Comparison of ENCODE assay signal across 18 mouse cellular contexts in the genomic region with DNA sequence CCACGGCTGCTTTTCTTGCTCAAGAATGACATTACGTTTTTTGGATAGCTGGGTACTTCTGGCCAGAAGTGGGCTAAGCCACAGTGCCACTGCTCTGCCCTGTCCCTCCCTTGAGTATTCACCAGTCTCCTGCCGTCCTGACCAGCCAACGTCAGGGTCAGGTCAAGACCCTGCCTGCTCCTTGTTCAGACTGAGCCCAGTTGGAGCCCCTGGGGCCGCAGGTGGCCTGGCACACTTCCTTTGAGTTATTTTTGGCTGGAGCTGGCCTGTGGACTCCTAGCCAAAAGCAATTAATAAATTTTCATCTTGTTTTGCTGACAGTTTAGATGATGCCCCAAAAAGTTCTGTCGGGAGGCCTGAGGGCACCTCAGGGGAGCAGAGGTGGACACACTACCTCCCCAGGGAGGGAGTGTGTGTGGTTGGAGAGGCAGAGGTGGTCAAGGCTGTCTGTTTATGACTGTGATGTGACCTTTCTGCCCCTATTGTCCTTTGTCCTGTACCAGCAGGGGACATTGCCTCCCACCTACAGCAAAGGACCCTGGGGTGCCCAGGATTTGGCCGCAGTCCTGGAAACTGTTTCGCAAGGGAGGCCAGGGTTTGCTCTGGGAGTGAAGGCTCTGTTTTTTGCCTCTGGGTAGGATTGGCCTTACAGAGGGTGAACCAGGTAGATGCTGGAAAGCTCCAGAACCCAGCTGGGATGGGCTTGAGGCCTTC. TPM values are rescaled to one million over a fixed set of nuclear protein-coding genes. Genes with fewer than 3 reads are reported as not detected.
A peak's percentile ranks its signal among the peaks of the same experiment; 100 is the strongest.
DNase-seq lines count a peak whose midpoint lies in the region; ATAC-seq and TF ChIP-seq lines count a peak whose summit lies in the region.
"Had no signal": no experiment of that assay in that cellular context is flagged by ENCODE, and none has a peak within 500 bp of the region (broad histone marks: within the 10 kb centered on the region; RNA-seq: fewer than 3 reads in every experiment).

No protein-coding gene starts in this region.

- TF ChIP-seq EP300 in liver, embryonic 14.5 days (IDR thresholded peaks at IDR 0.05; ENCODE audit: low read depth), result no peak

- H3K4me1 ChIP-seq in kidney, embryonic 15.5 days, result peaks cover 6% of the 10 kb centered on the region; the same call in 1 of the 2 replicates
- H3K4me1 ChIP-seq in liver, embryonic 14.5 days (replicated peaks; ENCODE audit: control insufficient read depth in 2 of 2, insufficient read depth in 2 of 2, low read length in 1 of 2), result peaks cover 0 to 7% of the 10 kb centered on the region in 2 experiments; a peak in 1 of 4 replicates
- H3K4me1 ChIP-seq: forebrain, embryonic 13.5 days had no signal

- H3K4me2 ChIP-seq in kidney, embryonic 15.5 days, result no peak overlapping the region
- no peak overlapping the region for H3K4me2 ChIP-seq in liver, embryonic 14.5 days (ENCODE audit: low read depth)
- H3K4me2 ChIP-seq: forebrain, embryonic 13.5 days; lung, embryonic 14.5 days had no signal

- in situ Hi-C loops in Patski (cut with MboI; ENCODE audit: low pct_unique_long_range_greater_than_20kb), result loop anchor here (5.0 to 25.0 kb wide), 3 partner anchors 190 to 397 kb away; a partner anchor contains a TSS

- ATAC-seq in kidney, embryonic 15.5 days (replicated peaks; ENCODE audit: low FRiP score), result no peak
- peak; percentile 9 for ATAC-seq in Patski
- peak; percentile 70 for ATAC-seq in liver, embryonic 14.5 days (ENCODE audit: insufficient read depth)
- ATAC-seq: forebrain, embryonic 13.5 days had no signal

- CTCF ChIA-PET in Patski (lab: Charles Lee), result interaction anchor here (1.0 to 3.7 kb wide), 7 partner anchors 24 to 395 kb away, joined by 3 to 21 read pairs (median 8); no protein-coding TSS in a partner anchor

- POLR2A ChIA-PET in Patski (lab: Charles Lee), result no interaction called here

- 67% methylated on average over 8 of the region's 8 CpGs for WGBS in kidney, embryonic 15.5 days
- 48% methylated on average over 8 of the region's 8 CpGs for WGBS in liver, embryonic 14.5 days (ENCODE audit: insufficient replicate concordance)

- H3K9ac ChIP-seq in kidney, embryonic 15.5 days, result no peak overlapping the region
- no peak overlapping the region for H3K9ac ChIP-seq in liver, embryonic 14.5 days (replicated peaks)
- H3K9ac ChIP-seq: forebrain, embryonic 13.5 days; lung, embryonic 14.5 days had no signal

- TF ChIP-seq CTCF in Patski (IDR thresholded peaks at IDR 0.05), result no peak
- no peak for TF ChIP-seq CTCF in liver, embryonic 14.5 days (IDR thresholded peaks at IDR 0.05; ENCODE audit: low read depth)

- DNase-seq in kidney, adult 11 months, result peak; percentile 89
- DNase-seq in Patski (ENCODE audit: low read depth, low spot score), result peak; percentile 64
- peak; percentile 80 for DNase-seq in kidney, postnatal 14 days
- DNase-seq in liver, embryonic 14.5 days (ENCODE audit: low read depth in 3 of 3, low spot score in 3 of 3), result peak in 1 of 3 experiments; percentile 25
- no peak for DNase-seq in layer of hippocampus, adult 9-11 months
- no peak for DNase-seq in spleen, adult 12 weeks (ENCODE audit: low spot score)
- DNase-seq in layer of hippocampus, postnatal 36 days, result no peak
- DNase-seq: heart, postnatal 14 days; lung, embryonic 14.5 days had no signal

- H3K27ac ChIP-seq in kidney, embryonic 15.5 days, result no peak overlapping the region
- no peak overlapping the region for H3K27ac ChIP-seq in liver, embryonic 14.5 days
- H3K27ac ChIP-seq: forebrain, embryonic 13.5 days had no signal

- no peak overlapping the region for H3K4me3 ChIP-seq in kidney, embryonic 15.5 days (replicated peaks)
- H3K4me3 ChIP-seq in liver, embryonic 14.5 days (ENCODE audit: insufficient read depth in 1 of 2, low read depth in 2 of 2, low read length in 2 of 2), result no peak overlapping the region
- H3K4me3 ChIP-seq: forebrain, embryonic 13.5 days had no signal

- no peaks in the 10 kb centered on the region for H3K27me3 ChIP-seq in kidney, embryonic 15.5 days
- H3K27me3 ChIP-seq in Patski, result peaks cover 9% of the 10 kb centered on the region
- H3K27me3 ChIP-seq in liver, embryonic 14.5 days (ENCODE audit: control insufficient read depth, insufficient read depth, low read length), result no peaks in the 10 kb centered on the region
- H3K27me3 ChIP-seq: forebrain, embryonic 13.5 days had no signal

- no peaks in the 10 kb centered on the region for H3K9me3 ChIP-seq in kidney, embryonic 15.5 days (replicated peaks)
- H3K9me3 ChIP-seq in liver, embryonic 14.5 days (ENCODE audit: control insufficient read depth, low read length), result no peaks in the 10 kb centered on the region
- H3K9me3 ChIP-seq: forebrain, embryonic 13.5 days had no signal

- H3K36me3 ChIP-seq in kidney, embryonic 15.5 days, result no peaks in the 10 kb centered on the region
- no peaks in the 10 kb centered on the region for H3K36me3 ChIP-seq in liver, embryonic 14.5 days (replicated peaks; ENCODE audit: control insufficient read depth, insufficient read depth, low read depth)

RNA-seq across cellular contexts. Expression of a gene that starts 14.5 kb away (rescaled TPM):
- polyA plus RNA-seq in kidney, embryonic 15.5 days (2015; fragmentation: Nextera tagmentation; extraction: Ambion mirVana), result 0.31 and 0.96 TPM in 2 replicates
- polyA plus RNA-seq in Patski (2021), result 0.21 TPM
- 0.12 and 0.17 TPM in 2 replicates for polyA plus RNA-seq in liver, embryonic 14.5 days (2012; rRNA removed)
- 0.20 TPM in 1 of 2 replicates, not detected in the other for polyA plus RNA-seq in liver, embryonic 14.5 days (2014; fragmentation: Nextera tagmentation; extraction: Ambion mirVana)
- total RNA-seq in layer of hippocampus, postnatal 36 days (2021), result 10 to 100 TPM; 40.1 to 44.9 TPM

RNA-seq across cellular contexts. Expression of a gene that starts 29.7 kb away (rescaled TPM):
- polyA plus RNA-seq in kidney, embryonic 15.5 days (2015; fragmentation: Nextera tagmentation; extraction: Ambion mirVana), result 3.4 and 5.3 TPM in 2 replicates
- 0.22 TPM for polyA plus RNA-seq in Patski (2021)
- 0.03 TPM in 1 of 2 replicates, not detected in the other for polyA plus RNA-seq in liver, embryonic 14.5 days (2012; rRNA removed)
- not detected in 2 replicates for polyA plus RNA-seq in liver, embryonic 14.5 days (2014; fragmentation: Nextera tagmentation; extraction: Ambion mirVana)
- total RNA-seq in layer of hippocampus, postnatal 36 days (2021), result under 1 TPM; 0.46 to 0.77 TPM
- total RNA-seq: common myeloid progenitor, adult 5-6 weeks; heart, adult 8-10 months; heart, postnatal 14 days; megakaryocyte progenitor cell, adult 5-6 weeks; MEL; monocyte, adult 5-6 weeks had no signal
- polyA plus RNA-seq: forebrain, embryonic 13.5 days; testis, adult 2 months; urinary bladder, adult 2 months had no signal

RNA-seq across cellular contexts. Expression of a gene that starts 32.6 kb away (rescaled TPM):
- 61.0 and 66.1 TPM in 2 replicates for polyA plus RNA-seq in kidney, embryonic 15.5 days (2015; fragmentation: Nextera tagmentation; extraction: Ambion mirVana)
- 47.6 TPM for polyA plus RNA-seq in Patski (2021)
- 11.0 and 11.8 TPM in 2 replicates for polyA plus RNA-seq in liver, embryonic 14.5 days (2012; rRNA removed)
- polyA plus RNA-seq in liver, embryonic 14.5 days (2014; fragmentation: Nextera tagmentation; extraction: Ambion mirVana), result 8.8 TPM in 2 replicates
- total RNA-seq in layer of hippocampus, postnatal 36 days (2021), result 10 to 100 TPM; 42.8 to 46.6 TPM

RNA-seq across cellular contexts. Expression of a gene that starts 36.9 kb away (rescaled TPM):
- 1.3 and 1.7 TPM in 2 replicates for polyA plus RNA-seq in kidney, embryonic 15.5 days (2015; fragmentation: Nextera tagmentation; extraction: Ambion mirVana)
- 0.49 TPM for polyA plus RNA-seq in Patski (2021)
- 0.31 and 0.47 TPM in 2 replicates for polyA plus RNA-seq in liver, embryonic 14.5 days (2012; rRNA removed)
- 0.25 and 0.53 TPM in 2 replicates for polyA plus RNA-seq in liver, embryonic 14.5 days (2014; fragmentation: Nextera tagmentation; extraction: Ambion mirVana)
- total RNA-seq in layer of hippocampus, postnatal 36 days (2021), result 10 to 100 TPM; 10.5 to 12.3 TPM
- total RNA-seq: common myeloid progenitor, adult 5-6 weeks; megakaryocyte progenitor cell, adult 5-6 weeks; MEL; monocyte, adult 5-6 weeks had no signal

Comparison
In these comparisons a context has a peak if more than half of its experiments do, and no peak if none do; other contexts are left out.
1. DNase-seq: peak in kidney, adult 11 months (single experiment), Patski (single experiment) and kidney, postnatal 14 days (single experiment); none in layer of hippocampus, adult 9-11 months (single experiment), spleen, adult 12 weeks (single experiment) and layer of hippocampus, postnatal 36 days (0 of 2).